Mouse (Mus musculus): ENCODE results near the gene Rdh8. TPM values are rescaled to one million over a fixed set of nuclear protein-coding genes. Genes with fewer than 3 reads are reported as not detected.

The Rdh8 gene
- total and polyA plus RNA-seq, 2 experiments from 2014 or later: not detected

DNA sequence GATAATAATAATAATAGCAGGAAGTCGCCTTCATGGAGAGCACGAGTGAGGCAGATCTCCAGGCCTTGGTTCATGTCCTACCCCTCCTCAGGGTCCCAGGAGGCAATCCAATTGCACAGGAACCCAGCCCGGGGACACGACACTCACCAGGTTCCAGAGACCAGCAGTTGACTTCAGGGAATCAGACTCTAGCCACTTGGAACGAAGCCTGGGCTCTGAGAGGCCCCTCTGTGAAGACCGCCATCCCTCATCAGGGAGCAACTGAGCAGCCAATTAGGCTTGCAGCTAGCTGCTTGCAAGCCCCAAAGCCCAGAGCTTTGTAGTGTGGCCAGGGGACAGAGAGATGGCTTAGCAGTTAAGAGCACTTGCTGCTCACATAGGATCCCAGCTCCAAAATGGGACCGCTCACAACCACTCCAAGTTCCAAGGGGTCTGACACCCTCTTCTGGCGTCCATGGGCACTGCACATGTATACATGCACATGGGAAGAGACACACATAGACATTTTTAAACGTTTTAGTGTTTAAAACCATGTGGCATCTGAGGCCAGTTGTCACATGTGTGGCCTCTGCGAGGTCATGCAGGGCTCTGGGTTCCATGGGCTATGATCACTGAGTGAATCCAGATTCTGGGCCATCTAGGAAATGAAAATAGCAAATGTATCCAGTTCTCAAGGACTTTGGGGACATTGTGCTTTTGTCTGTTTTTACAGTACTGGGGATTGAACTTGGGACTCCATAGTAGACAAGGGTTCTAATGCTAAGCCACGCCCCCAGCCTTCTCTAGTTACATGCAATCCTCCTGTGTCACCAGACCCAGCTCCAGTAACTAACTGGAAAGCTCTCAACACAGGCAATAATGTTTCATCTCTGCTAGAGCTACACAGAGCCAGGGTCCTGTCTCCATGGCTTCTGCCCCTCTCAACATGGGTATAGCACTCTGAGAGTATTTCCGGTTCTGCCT is 52.2 kb downstream of the Rdh8 start:
- Histone ChIP-seq H3K27ac (ENCODE audit: low read depth) (no peak overlapping the region), H3K27me3 (ENCODE audit: control insufficient read depth, insufficient read depth, low read length) (0 out of 2 replicates have a peak, but pooled peaks cover 15% of the 10 kb centered on the region), H3K4me2 (ENCODE audit: low read depth, low read length) (no peak overlapping the region), H3K9ac (replicated peaks; ENCODE audit: low read depth, low read length) (no peak overlapping the region), H3K4me1 (ENCODE audit: control insufficient read depth, insufficient read depth) (peaks cover 4% of the 10 kb centered on the region; the same call in 1 of the 2 replicates), H3K4me3 (ENCODE audit: low read depth, low read length) (no peak overlapping the region), H3K36me3 (replicated peaks; ENCODE audit: control insufficient read depth, insufficient read depth, low read length) (no peaks in the 10 kb centered on the region), H3K9me3 (replicated peaks; ENCODE audit: control insufficient read depth, low read length) (no peaks in the 10 kb centered on the region)
- 73% methylated on average over 12 of the region's 12 CpGs for WGBS
- DNase-seq (ENCODE audit: low spot score): no peak
- TF ChIP-seq CTCF (IDR thresholded peaks at IDR 0.05; ENCODE audit: low read depth) (no peak), EP300 (IDR thresholded peaks at IDR 0.05; ENCODE audit: low read depth) (no peak)
- ATAC-seq (ENCODE audit: insufficient read depth, low read depth): no peak

DNA sequence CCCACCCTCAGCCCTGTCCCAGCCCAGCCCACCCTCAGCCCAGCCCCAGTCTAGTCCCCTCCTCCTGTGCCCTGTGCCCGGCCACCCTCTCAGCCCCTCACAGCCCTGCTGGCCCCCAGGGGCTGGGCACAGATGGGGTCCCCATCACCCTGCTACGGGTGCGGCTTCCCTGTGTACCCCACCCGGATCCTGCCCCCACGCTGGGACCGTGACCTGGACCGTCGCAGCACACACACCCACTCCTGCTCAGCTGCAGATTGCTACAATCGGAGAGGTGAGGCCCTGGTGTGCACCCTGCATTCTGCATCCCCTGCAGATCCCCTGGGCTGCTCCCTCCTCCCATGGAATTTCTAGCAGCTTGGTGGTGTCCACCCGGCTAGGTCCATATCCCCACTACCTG is 54.7 kb downstream of the Rdh8 start:
- Histone ChIP-seq H3K27ac (ENCODE audit: low read depth) (no peak overlapping the region), H3K4me1 (ENCODE audit: control insufficient read depth, insufficient read depth) (peaks cover 4% of the 10 kb centered on the region; the same call in 1 of the 2 replicates), H3K4me2 (ENCODE audit: low read depth, low read length) (no peak overlapping the region), H3K9me3 (replicated peaks; ENCODE audit: control insufficient read depth, low read length) (no peaks in the 10 kb centered on the region), H3K9ac (replicated peaks; ENCODE audit: low read depth, low read length) (no peak overlapping the region), H3K36me3 (replicated peaks; ENCODE audit: control insufficient read depth, insufficient read depth, low read length) (no peaks in the 10 kb centered on the region), H3K27me3 (ENCODE audit: control insufficient read depth, insufficient read depth, low read length) (0 out of 2 replicates have a peak, but pooled peaks cover 12% of the 10 kb centered on the region), H3K4me3 (ENCODE audit: low read depth, low read length) (no peak overlapping the region)
- ATAC-seq (ENCODE audit: insufficient read depth, low read depth) (no peak), DNase-seq (ENCODE audit: low spot score) (no peak)
- WGBS: 90% methylated on average over 10 of the region's 10 CpGs
- no peak for TF ChIP-seq CTCF (IDR thresholded peaks at IDR 0.05; ENCODE audit: low read depth)
- TF ChIP-seq EP300 (IDR thresholded peaks at IDR 0.05; ENCODE audit: low read depth): no peak

DNA sequence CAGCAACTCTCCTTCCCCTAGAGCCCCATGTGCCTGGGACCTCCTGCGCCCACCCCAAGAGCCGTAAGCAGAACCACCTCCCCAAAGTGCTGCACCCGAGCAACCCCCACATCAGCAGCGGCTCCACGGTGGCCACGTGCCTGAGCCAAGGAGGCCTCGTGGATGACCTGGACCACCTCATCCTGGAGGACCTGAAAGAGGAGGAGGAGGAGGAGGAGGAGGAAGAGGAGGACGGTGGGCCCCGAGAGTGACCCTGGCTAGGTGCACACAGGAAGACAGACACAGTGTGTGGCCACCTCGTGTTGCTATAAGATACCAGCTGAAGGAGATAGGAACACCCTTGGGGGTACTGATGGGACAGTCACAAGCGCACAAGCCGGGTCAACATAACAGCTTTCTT is 55.2 kb downstream of the Rdh8 start:
- ATAC-seq (ENCODE audit: insufficient read depth, low read depth): no peak
- no peak overlapping the region for H3K4me3 ChIP-seq (ENCODE audit: low read depth, low read length)
- no peak for TF ChIP-seq EP300 (IDR thresholded peaks at IDR 0.05; ENCODE audit: low read depth)
- TF ChIP-seq CTCF (IDR thresholded peaks at IDR 0.05; ENCODE audit: low read depth): no peak
- no peak for DNase-seq (ENCODE audit: low spot score)
- H3K4me2 ChIP-seq (ENCODE audit: low read depth, low read length): no peak overlapping the region
- H3K4me1 ChIP-seq (ENCODE audit: control insufficient read depth, insufficient read depth): peaks cover 4% of the 10 kb centered on the region; the same call in 1 of the 2 replicates
- no peaks in the 10 kb centered on the region for H3K9me3 ChIP-seq (replicated peaks; ENCODE audit: control insufficient read depth, low read length)
- H3K27me3 ChIP-seq (ENCODE audit: control insufficient read depth, insufficient read depth, low read length): 0 out of 2 replicates have a peak, but pooled peaks cover 7% of the 10 kb centered on the region
- no peak overlapping the region for H3K27ac ChIP-seq (ENCODE audit: low read depth)
- WGBS: 81% methylated on average over 12 of the region's 12 CpGs
- no peak overlapping the region for H3K9ac ChIP-seq (replicated peaks; ENCODE audit: low read depth, low read length)
- no peaks in the 10 kb centered on the region for H3K36me3 ChIP-seq (replicated peaks; ENCODE audit: control insufficient read depth, insufficient read depth, low read length)

DNA sequence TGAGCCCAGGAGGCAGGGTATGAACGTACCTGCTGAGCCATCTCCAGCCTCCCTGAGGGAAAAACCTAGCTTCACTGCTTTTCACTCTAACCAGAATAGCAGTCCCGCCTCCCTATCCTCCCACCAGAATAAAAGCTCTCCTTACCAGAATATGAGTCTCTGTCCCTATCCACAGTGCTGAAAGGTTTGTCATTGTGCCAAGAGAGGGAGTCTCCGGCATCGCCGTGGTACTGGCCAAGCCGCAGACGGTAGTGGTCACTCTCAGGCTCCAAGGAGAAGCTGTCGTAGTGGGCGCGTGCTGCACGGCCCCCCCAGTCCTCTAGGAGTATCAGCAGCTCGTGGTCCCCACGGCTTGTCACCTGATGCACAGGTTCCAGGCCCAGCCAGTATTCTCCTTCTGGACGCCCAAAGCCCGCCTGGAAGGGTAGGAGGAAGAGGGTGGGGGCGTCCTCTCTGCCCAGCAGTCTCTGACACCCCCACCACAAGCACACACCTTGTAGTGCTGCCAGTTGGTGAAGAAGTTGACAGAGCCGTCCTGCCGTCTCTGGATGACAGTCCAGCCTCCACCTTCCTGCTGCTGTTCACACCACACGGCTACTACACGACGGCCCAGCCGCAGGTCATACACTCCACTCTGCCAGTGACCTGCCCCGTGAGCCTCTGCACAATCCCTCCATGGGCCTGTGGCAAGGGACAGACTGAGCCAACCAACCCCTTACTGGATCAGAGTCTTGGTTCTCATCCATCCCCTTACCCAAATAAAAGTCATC is 56.9 kb downstream of the Rdh8 start:
- ATAC-seq (ENCODE audit: insufficient read depth, low read depth): no peak
- H3K9me3 ChIP-seq (replicated peaks; ENCODE audit: control insufficient read depth, low read length): no peaks in the 10 kb centered on the region
- peak; percentile 21 for DNase-seq (ENCODE audit: low spot score)
- no peaks in the 10 kb centered on the region for H3K36me3 ChIP-seq (replicated peaks; ENCODE audit: control insufficient read depth, insufficient read depth, low read length)
- H3K4me1 ChIP-seq (ENCODE audit: control insufficient read depth, insufficient read depth): no peaks in the 10 kb centered on the region
- 59% methylated on average over 23 of the region's 23 CpGs for WGBS
- H3K27me3 ChIP-seq (ENCODE audit: control insufficient read depth, insufficient read depth, low read length): no peaks in the 10 kb centered on the region
- TF ChIP-seq EP300 (IDR thresholded peaks at IDR 0.05; ENCODE audit: low read depth) (no peak), CTCF (IDR thresholded peaks at IDR 0.05; ENCODE audit: low read depth) (no peak)
- no peak overlapping the region for H3K4me2 ChIP-seq (ENCODE audit: low read depth, low read length)
- no peak overlapping the region for H3K27ac ChIP-seq (ENCODE audit: low read depth)
- H3K9ac ChIP-seq (replicated peaks; ENCODE audit: low read depth, low read length): no peak overlapping the region
- H3K4me3 ChIP-seq (ENCODE audit: low read depth, low read length): no peak overlapping the region

Other genes starting within 250 kb of the Rdh8 start
- 4.2 and 8.0 TPM in 2 replicates for gene Zfp846, start 237.2 kb upstream of the Rdh8 start, total RNA-seq (2014; rRNA removed; ENCODE audit: low replicate concordance)
- 8.5 and 9.4 TPM in 2 replicates for gene Zfp846, start 237.2 kb upstream of the Rdh8 start, polyA plus RNA-seq (2015; fragmentation: Nextera tagmentation; extraction: Ambion mirVana)
- 223 and 238 TPM in 2 replicates for gene Ubl5, start 175.6 kb upstream of the Rdh8 start, total RNA-seq (2014; rRNA removed; ENCODE audit: low replicate concordance)
- 389 and 407 TPM in 2 replicates for gene Ubl5, start 175.6 kb upstream of the Rdh8 start, polyA plus RNA-seq (2015; fragmentation: Nextera tagmentation; extraction: Ambion mirVana)
- 15.6 and 20.8 TPM in 2 replicates for gene Fbxl12, start 173.7 kb upstream of the Rdh8 start, total RNA-seq (2014; rRNA removed; ENCODE audit: low replicate concordance)
- gene Fbxl12, start 173.7 kb upstream of the Rdh8 start, polyA plus RNA-seq (2015; fragmentation: Nextera tagmentation; extraction: Ambion mirVana): 12.7 and 13.0 TPM in 2 replicates
- gene Pin1, start 166.4 kb upstream of the Rdh8 start, total RNA-seq (2014; rRNA removed; ENCODE audit: low replicate concordance): 26.9 and 30.7 TPM in 2 replicates
- gene Pin1, start 166.4 kb upstream of the Rdh8 start, polyA plus RNA-seq (2015; fragmentation: Nextera tagmentation; extraction: Ambion mirVana): 40.2 and 40.7 TPM in 2 replicates
- 3.1 TPM in 1 of 2 replicates, not detected in the other for gene Olfm2, start 72.2 kb upstream of the Rdh8 start, total RNA-seq (2014; rRNA removed; ENCODE audit: low replicate concordance)
- gene Olfm2, start 72.2 kb upstream of the Rdh8 start, polyA plus RNA-seq (2015; fragmentation: Nextera tagmentation; extraction: Ambion mirVana): 0.20 and 0.34 TPM in 2 replicates
- 4.6 and 8.8 TPM in 2 replicates for gene Col5a3, start 3.4 kb upstream of the Rdh8 start, total RNA-seq (2014; rRNA removed; ENCODE audit: low replicate concordance)
- 1.4 and 1.6 TPM in 2 replicates for gene Col5a3, start 3.4 kb upstream of the Rdh8 start, polyA plus RNA-seq (2015; fragmentation: Nextera tagmentation; extraction: Ambion mirVana)
- 4.0 and 6.8 TPM in 2 replicates for gene A230050P20Rik, start 50.1 kb downstream of the Rdh8 start, total RNA-seq (2014; rRNA removed; ENCODE audit: low replicate concordance)
- 4.9 and 5.3 TPM in 2 replicates for gene A230050P20Rik, start 50.1 kb downstream of the Rdh8 start, polyA plus RNA-seq (2015; fragmentation: Nextera tagmentation; extraction: Ambion mirVana)
- gene Angptl6, start 61.2 kb downstream of the Rdh8 start, total RNA-seq (2014; rRNA removed; ENCODE audit: low replicate concordance): 0.43 TPM in 1 of 2 replicates, not detected in the other
- 2.0 and 2.3 TPM in 2 replicates for gene Angptl6, start 61.2 kb downstream of the Rdh8 start, polyA plus RNA-seq (2015; fragmentation: Nextera tagmentation; extraction: Ambion mirVana)
- 17.4 and 21.2 TPM in 2 replicates for gene Ppan, start 69.7 kb downstream of the Rdh8 start, total RNA-seq (2014; rRNA removed; ENCODE audit: low replicate concordance)
- 15.2 and 16.9 TPM in 2 replicates for gene Ppan, start 69.7 kb downstream of the Rdh8 start, polyA plus RNA-seq (2015; fragmentation: Nextera tagmentation; extraction: Ambion mirVana)
- gene Eif3g, start 80.1 kb downstream of the Rdh8 start, total RNA-seq (2014; rRNA removed; ENCODE audit: low replicate concordance): 74.5 and 86.8 TPM in 2 replicates
- gene Eif3g, start 80.1 kb downstream of the Rdh8 start, polyA plus RNA-seq (2015; fragmentation: Nextera tagmentation; extraction: Ambion mirVana): 161 and 172 TPM in 2 replicates
- 27.4 and 56.9 TPM in 2 replicates for gene Dnmt1, start 141.4 kb downstream of the Rdh8 start, total RNA-seq (2014; rRNA removed; ENCODE audit: low replicate concordance)
- 15.4 and 16.1 TPM in 2 replicates for gene Dnmt1, start 141.4 kb downstream of the Rdh8 start, polyA plus RNA-seq (2015; fragmentation: Nextera tagmentation; extraction: Ambion mirVana)
- 6.9 and 7.4 TPM in 2 replicates for gene S1pr2, start 158.3 kb downstream of the Rdh8 start, total RNA-seq (2014; rRNA removed; ENCODE audit: low replicate concordance)
- 8.5 and 8.6 TPM in 2 replicates for gene S1pr2, start 158.3 kb downstream of the Rdh8 start, polyA plus RNA-seq (2015; fragmentation: Nextera tagmentation; extraction: Ambion mirVana)
- gene Mrpl4, start 184.2 kb downstream of the Rdh8 start, total RNA-seq (2014; rRNA removed; ENCODE audit: low replicate concordance): 239 and 285 TPM in 2 replicates
- gene Mrpl4, start 184.2 kb downstream of the Rdh8 start, polyA plus RNA-seq (2015; fragmentation: Nextera tagmentation; extraction: Ambion mirVana): 193 and 195 TPM in 2 replicates
- gene Icam1, start 197.5 kb downstream of the Rdh8 start, total RNA-seq (2014; rRNA removed; ENCODE audit: low replicate concordance): 16.2 and 19.1 TPM in 2 replicates
- gene Icam1, start 197.5 kb downstream of the Rdh8 start, polyA plus RNA-seq (2015; fragmentation: Nextera tagmentation; extraction: Ambion mirVana): 9.0 and 10.6 TPM in 2 replicates
- 2.4 TPM in 1 of 2 replicates, not detected in the other for gene Icam4, start 210.9 kb downstream of the Rdh8 start, total RNA-seq (2014; rRNA removed; ENCODE audit: low replicate concordance)
- gene Icam4, start 210.9 kb downstream of the Rdh8 start, polyA plus RNA-seq (2015; fragmentation: Nextera tagmentation; extraction: Ambion mirVana): 1.3 and 1.6 TPM in 2 replicates
- gene Icam5, start 213.6 kb downstream of the Rdh8 start, total RNA-seq (2014; rRNA removed; ENCODE audit: low replicate concordance): not detected in 2 replicates
- 0.04 TPM in 1 of 2 replicates, not detected in the other for gene Icam5, start 213.6 kb downstream of the Rdh8 start, polyA plus RNA-seq (2015; fragmentation: Nextera tagmentation; extraction: Ambion mirVana)
- not detected in 2 replicates for gene Zglp1, start 248.6 kb downstream of the Rdh8 start, total RNA-seq (2014; rRNA removed; ENCODE audit: low replicate concordance)
- 0.30 TPM in 1 of 2 replicates, not detected in the other for gene Zglp1, start 248.6 kb downstream of the Rdh8 start, polyA plus RNA-seq (2015; fragmentation: Nextera tagmentation; extraction: Ambion mirVana)

All from heart, postnatal 0 days (tissue).